Mouse (Mus musculus) forebrain, embryonic 13.5 days (tissue): Measurements from ENCODE around the gene Pex5l. TPM values are rescaled to one million over a fixed set of nuclear protein-coding genes. Genes with fewer than 3 reads are reported as not detected.

Experiments used
- ATAC-seq: fragments of 200-750 bp; cut with Nextera tagmentation; 2 replicates; pipeline ENCODE4 v1.8.0; 2017
- H3K27ac ChIP-seq: fragments of 300-500 bp; sonication (generic); 2 replicates; pipeline ENCODE4 v1.5.1; 2015; ENCODE audit warnings: inconsistent platforms, mild to moderate bottlenecking, moderate library complexity
- H3K27me3 ChIP-seq: fragments of 300-500 bp; sonication (generic); 2 replicates; pipeline ENCODE4 v1.6.1; 2015; ENCODE audit warnings: mild to moderate bottlenecking, inconsistent platforms
- H3K36me3 ChIP-seq: fragments of 300-500 bp; sonication (generic); 2 replicates; pipeline ENCODE4 v1.6.1; 2015; ENCODE audit warnings: mild to moderate bottlenecking, inconsistent platforms; ENCODE audit not compliant: poor library complexity, severe bottlenecking
- H3K4me1 ChIP-seq: fragments of 300-500 bp; sonication (generic); 2 replicates; pipeline ENCODE4 v1.6.1; 2015; ENCODE audit warnings: inconsistent platforms
- H3K4me2 ChIP-seq: fragments of 300-500 bp; sonication (generic); 2 replicates; pipeline ENCODE4 v1.6.1; 2015; ENCODE audit warnings: inconsistent platforms, mild to moderate bottlenecking, moderate library complexity
- H3K4me3 ChIP-seq: fragments of 300-500 bp; sonication (generic); 2 replicates; pipeline ENCODE4 v1.5.1; 2015; ENCODE audit warnings: mild to moderate bottlenecking, inconsistent platforms
- H3K9ac ChIP-seq: fragments of 300-500 bp; sonication (generic); 2 replicates; pipeline ENCODE4 v1.6.1; 2015; ENCODE audit warnings: mild to moderate bottlenecking, inconsistent platforms
- H3K9me3 ChIP-seq: fragments of 300-500 bp; sonication (generic); replicated peaks from 2 replicates; pipeline ENCODE4 v1.6.1; 2016; ENCODE audit warnings: inconsistent platforms
- WGBS: fragments of 180-500 bp; shearing (Covaris S2); methylation state at CpG from one replicate; pipeline ENCODE4 v1.1.7; 2015; 5-methylcytosine and 5-hydroxymethylcytosine counted together
- polyA plus RNA-seq: library from polyadenylated mRNA; unstranded; fragments of >200 nt; fragmentation: Nextera tagmentation; extraction: Ambion mirVana; gene quantifications from 2 replicates; pipeline ENCODE4 v1.2.1, GENCODE M21; 2015

The Pex5l gene
- polyA plus RNA-seq, 1 experiment from 2014 or later: 0.99 TPM

- ATAC-seq: no peak
- no peaks in the 10 kb centered on the region for H3K27me3 ChIP-seq
- 87% methylated on average over 3 of the region's 3 CpGs for WGBS
- no peak overlapping the region for H3K4me3 ChIP-seq
- H3K9ac ChIP-seq: no peak overlapping the region
- H3K9me3 ChIP-seq: no peaks in the 10 kb centered on the region
- H3K27ac ChIP-seq: no peak overlapping the region
- peaks cover 27% of the 10 kb centered on the region for H3K4me1 ChIP-seq
- no peaks in the 10 kb centered on the region for H3K36me3 ChIP-seq
- H3K4me2 ChIP-seq: no peak overlapping the region
These were observed 234.6 kb downstream of the Pex5l start for GRCm38 (mm10) chr3:32908400-32908799.

GRCm38 (mm10) chr3:32905850-32906779 lies 236.9 kb downstream of the Pex5l start:
- Histone ChIP-seq H3K9ac (no peak overlapping the region), H3K27ac (peak overlapping the region; percentile 81), H3K27me3 (no peaks in the 10 kb centered on the region), H3K4me2 (no peak overlapping the region), H3K4me3 (no peak overlapping the region), H3K4me1 (peaks cover 27% of the 10 kb centered on the region), H3K36me3 (peaks cover 12% of the 10 kb centered on the region; the same call in 1 of the 2 replicates), H3K9me3 (no peaks in the 10 kb centered on the region)
- WGBS: 27% methylated on average over 8 of the region's 8 CpGs
- peak; percentile 71 for ATAC-seq

DNA sequence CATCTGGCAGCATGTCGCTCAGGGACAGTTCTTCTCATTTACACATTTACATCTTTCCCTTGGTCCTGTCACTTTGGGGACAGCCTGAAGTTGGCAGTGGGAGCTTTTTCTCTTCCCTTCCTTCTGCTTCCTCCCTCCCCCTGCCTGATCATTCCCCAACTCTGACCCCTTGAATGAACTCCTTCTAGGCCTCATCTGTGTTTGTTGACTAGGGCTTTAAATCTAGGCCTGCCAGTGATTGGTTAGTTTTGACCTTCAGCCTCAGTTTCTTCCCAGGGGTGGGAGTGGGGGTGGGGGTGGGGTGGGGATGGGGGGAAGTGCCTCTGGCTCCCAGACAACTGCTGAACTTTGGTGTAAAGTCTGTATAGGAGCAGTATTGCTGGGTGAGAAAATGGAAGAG lies 238.4 kb downstream of the Pex5l start:
- Histone ChIP-seq H3K4me1 (peaks cover 23% of the 10 kb centered on the region), H3K9ac (no peak overlapping the region), H3K36me3 (peaks cover 12% of the 10 kb centered on the region; the same call in 1 of the 2 replicates), H3K9me3 (no peaks in the 10 kb centered on the region), H3K27me3 (no peaks in the 10 kb centered on the region), H3K27ac (no peak overlapping the region), H3K4me3 (no peak overlapping the region), H3K4me2 (no peak overlapping the region)
- 90% methylated on average over 1 of the region's 1 CpGs for WGBS
- ATAC-seq: no peak

DNA sequence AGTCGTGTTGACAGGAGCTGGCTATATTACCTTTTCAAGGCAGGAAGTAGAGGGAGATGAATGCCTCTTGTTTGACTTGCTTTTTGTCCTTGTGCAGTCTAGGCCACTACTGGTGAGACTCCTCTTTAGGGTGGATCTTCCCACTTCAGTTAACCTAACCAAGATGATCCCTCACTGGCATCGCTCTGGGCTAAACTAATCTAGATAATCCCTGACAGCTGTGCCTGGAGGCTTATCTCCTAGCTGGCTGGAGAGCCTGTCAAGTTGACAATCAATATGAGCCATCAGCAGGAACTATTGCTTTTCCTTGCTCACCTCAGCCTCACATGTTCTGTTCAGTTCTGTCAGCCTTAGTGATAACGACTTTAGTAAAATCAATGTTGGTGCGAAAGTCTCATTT lies 239.6 kb downstream of the Pex5l start:
- H3K4me3 ChIP-seq: no peak overlapping the region
- peaks cover 23% of the 10 kb centered on the region for H3K4me1 ChIP-seq
- no peak for ATAC-seq
- no peak overlapping the region for H3K27ac ChIP-seq
- H3K27me3 ChIP-seq: no peaks in the 10 kb centered on the region
- H3K36me3 ChIP-seq: peaks cover 12% of the 10 kb centered on the region; the same call in 1 of the 2 replicates
- H3K4me2 ChIP-seq: no peak overlapping the region
- H3K9me3 ChIP-seq: no peaks in the 10 kb centered on the region
- 39% methylated on average over 4 of the region's 4 CpGs for WGBS
- no peak overlapping the region for H3K9ac ChIP-seq
